Mouse (Mus musculus): ENCODE measurements around the gene Nupl1.

GRCm38 (mm10) chr14:60214040-60214439, 37.2 kb downstream of the Nupl1 start:
- no peak for TF ChIP-seq ZNF384 (IDR thresholded peaks at IDR 0.05; ENCODE audit: low read depth, low read length)
- TF ChIP-seq ZC3H11A (IDR thresholded peaks at IDR 0.05; ENCODE audit: borderline replicate concordance, low read depth, low read length) = no peak
- no peak for TF ChIP-seq MAFK (IDR thresholded peaks at IDR 0.05; ENCODE audit: insufficient read depth, low read depth, low read length)
- no peak for TF ChIP-seq CHD2 (IDR thresholded peaks at IDR 0.05; ENCODE audit: low read depth, low read length)
